Mouse (Mus musculus) megakaryocyte progenitor cell, adult 5-6 weeks (primary cell): ENCODE measurements around the gene Ssbp1. TPM values are rescaled to one million over a fixed set of nuclear protein-coding genes. Genes with fewer than 3 reads are reported as not detected.

Source experiments
- ATAC-seq: replicated peaks from 2 replicates; pipeline ENCODE4 v1.8.0; 2016; ENCODE audit warnings: mild to moderate bottlenecking, moderate TSS enrichment, inconsistent platforms; ENCODE audit not compliant: poor library complexity
- total RNA-seq, 2 experiments: library from RNA; stranded (forward) in 1 of 2; stranded (reverse) in 1 of 2; fragments of 157-497, 149-512 nt in 1 of 2; fragments of 200-1000 nt in 1 of 2; gene quantifications; 2 replicates each; pipeline versions ENCODE4 v1.2.3 to v1.2.4; 2015 to 2017

The Ssbp1 gene
- total RNA-seq (2015): 155 and 183 TPM in 2 replicates
- total RNA-seq (2017): 98.6 and 141 TPM in 2 replicates

GRCm38 (mm10) chr6:40470916-40471719 is at the start of gene Ssbp1:
Gene Ssbp1, plus strand, starts transcription at chr6:40471352.
- peak; percentile 99 for ATAC-seq

- ATAC-seq: no peak
Measured at GRCm38 (mm10) chr6:40423013-40423412, 48.1 kb upstream of the Ssbp1 start.

GRCm38 (mm10) chr6:40423774-40424173 is 47.4 kb upstream of the Ssbp1 start:
- peak; percentile 90 for ATAC-seq

- ATAC-seq: no peak
Measured at GRCm38 (mm10) chr6:40427441-40427840, 43.7 kb upstream of the Ssbp1 start.

- ATAC-seq: no peak
Measured at GRCm38 (mm10) chr6:40428696-40429095, 42.5 kb upstream of the Ssbp1 start.

- ATAC-seq: no peak
Measured at GRCm38 (mm10) chr6:40429521-40429931, 41.6 kb upstream of the Ssbp1 start.

- peak; percentile 78 for ATAC-seq
Measured at GRCm38 (mm10) chr6:40430251-40430650, 40.9 kb upstream of the Ssbp1 start.

- ATAC-seq: no peak
Measured at GRCm38 (mm10) chr6:40430878-40431277, 40.3 kb upstream of the Ssbp1 start.

- ATAC-seq: no peak
Measured at GRCm38 (mm10) chr6:40431356-40431755, 39.8 kb upstream of the Ssbp1 start.

- ATAC-seq: no peak
Measured at GRCm38 (mm10) chr6:40431812-40432211, 39.3 kb upstream of the Ssbp1 start.

GRCm38 (mm10) chr6:40432346-40433275 is 38.5 kb upstream of the Ssbp1 start:
- no peak for ATAC-seq

GRCm38 (mm10) chr6:40434697-40435096 is 36.5 kb upstream of the Ssbp1 start:
- ATAC-seq: no peak

GRCm38 (mm10) chr6:40435151-40436046 is 35.8 kb upstream of the Ssbp1 start:
- ATAC-seq: peak; percentile 46

- ATAC-seq: peak; percentile 81
Measured at GRCm38 (mm10) chr6:40436047-40436483, 35.1 kb upstream of the Ssbp1 start, which contains the start of gene E330009J07Rik. Gene E330009J07Rik, minus strand, starts transcription at chr6:40436135.

- ATAC-seq: no peak
Measured at GRCm38 (mm10) chr6:40438936-40439335, 32.2 kb upstream of the Ssbp1 start, which contains the start of gene Wee2. Gene Wee2, plus strand, starts transcription at chr6:40439088.

GRCm38 (mm10) chr6:40439731-40440130 is 31.4 kb upstream of the Ssbp1 start:
- peak; percentile 43 for ATAC-seq

GRCm38 (mm10) chr6:40441276-40441675 is 29.9 kb upstream of the Ssbp1 start:
- no peak for ATAC-seq

- no peak for ATAC-seq
Measured at GRCm38 (mm10) chr6:40441755-40442154, 29.4 kb upstream of the Ssbp1 start.

- ATAC-seq: peak; percentile 26
Measured at GRCm38 (mm10) chr6:40443281-40443928, 27.7 kb upstream of the Ssbp1 start.

GRCm38 (mm10) chr6:40448626-40449025 is 22.5 kb upstream of the Ssbp1 start:
- ATAC-seq: no peak
